Mouse (Mus musculus): ENCODE data around the gene Llgl1.

Gene Llgl1

GRCm38 (mm10) chr11:60726601-60727391 is 27.3 kb downstream of the Llgl1 start, which contains the start of gene Flii:
Gene Flii (minus strand): TSS chr11:60727263.
- DNase-seq: peak; percentile 73 to 82

GRCm38 (mm10) chr11:60727392-60728140 is 28.0 kb downstream of the Llgl1 start:
- no peak for DNase-seq

- peak; percentile 95 to 96 for DNase-seq
Observed at GRCm38 (mm10) chr11:60728260-60728761, 28.8 kb downstream of the Llgl1 start, which contains the start of gene Mief2. Gene Mief2 (plus strand): TSS chr11:60728398.

GRCm38 (mm10) chr11:60729217-60729641 is 29.7 kb downstream of the Llgl1 start:
- no peak for DNase-seq

- no peak for DNase-seq
Observed at GRCm38 (mm10) chr11:60730169-60730568, 30.6 kb downstream of the Llgl1 start.

GRCm38 (mm10) chr11:60731251-60731650 is 31.7 kb downstream of the Llgl1 start:
- no peak for DNase-seq

- DNase-seq: no peak
Observed at GRCm38 (mm10) chr11:60734206-60734605, 34.7 kb downstream of the Llgl1 start.

- DNase-seq: no peak
Observed at GRCm38 (mm10) chr11:60735191-60735590, 35.7 kb downstream of the Llgl1 start.

GRCm38 (mm10) chr11:60736491-60736890 is 37.0 kb downstream of the Llgl1 start:
- no peak for DNase-seq

GRCm38 (mm10) chr11:60737450-60737849 is 37.9 kb downstream of the Llgl1 start:
- no peak for DNase-seq

GRCm38 (mm10) chr11:60740321-60740720 is 40.8 kb downstream of the Llgl1 start:
- no peak for DNase-seq

GRCm38 (mm10) chr11:60755570-60755969 is 56.0 kb downstream of the Llgl1 start:
- no peak for DNase-seq

GRCm38 (mm10) chr11:60761681-60762080 is 62.2 kb downstream of the Llgl1 start:
- no peak for DNase-seq

Data from cerebellum, postnatal 36 days (tissue).